Mouse (Mus musculus) liver, embryonic 16.5 days (tissue): ENCODE data around the gene Scn5a. TPM values are rescaled to one million over a fixed set of nuclear protein-coding genes. Genes with fewer than 3 reads are reported as not detected.

Experiments used
- ATAC-seq: fragments of 200-750 bp; cut with Nextera tagmentation; 2 replicates; pipeline ENCODE4 v1.8.0; 2017; ENCODE audit warnings: low read depth, mild to moderate bottlenecking, moderate number of reproducible peaks, moderate library complexity
- H3K27ac ChIP-seq: fragments of 300-500 bp; sonication (generic); 2 replicates; pipeline ENCODE4 v1.5.1; 2014; ENCODE audit warnings: mild to moderate bottlenecking, low read length
- H3K27me3 ChIP-seq: fragments of 300-500 bp; sonication (generic); 2 replicates; pipeline ENCODE4 v1.6.1; 2014; ENCODE audit warnings: low read depth, low read length, mixed read lengths; ENCODE audit not compliant: control insufficient read depth, insufficient read depth
- H3K36me3 ChIP-seq: fragments of 300-500 bp; sonication (generic); 2 replicates; pipeline ENCODE4 v1.6.1; 2014; ENCODE audit warnings: mild to moderate bottlenecking; ENCODE audit not compliant: control insufficient read depth, insufficient read depth
- H3K4me1 ChIP-seq: fragments of 300-500 bp; sonication (generic); 2 replicates; pipeline ENCODE4 v1.6.1; 2014; ENCODE audit warnings: low read depth, low read length, mixed read lengths; ENCODE audit not compliant: control insufficient read depth
- H3K4me2 ChIP-seq: fragments of 300-500 bp; sonication (generic); 2 replicates; pipeline ENCODE4 v1.6.1; 2014; ENCODE audit warnings: low read depth, low read length, mixed read lengths
- H3K4me3 ChIP-seq: fragments of 300-500 bp; sonication (generic); 2 replicates; pipeline ENCODE4 v1.5.1; 2014; ENCODE audit warnings: low read depth, mild to moderate bottlenecking, low read length
- H3K9ac ChIP-seq: fragments of 300-500 bp; sonication (generic); 2 replicates; pipeline ENCODE4 v1.6.1; 2014; ENCODE audit warnings: low read depth, low read length
- H3K9me3 ChIP-seq: fragments of 300-500 bp; sonication (generic); replicated peaks from 2 replicates; pipeline ENCODE4 v1.6.1; 2016; ENCODE audit warnings: low read length; ENCODE audit not compliant: control insufficient read depth
- WGBS: fragments of 180-500 bp; shearing (Covaris S2); extraction: QIAGEN DNeasy Blood & Tissue Kit; methylation state at CpG from one replicate; pipeline ENCODE4 v1.1.7; 2014; ENCODE audit not compliant: insufficient replicate concordance; 5-methylcytosine and 5-hydroxymethylcytosine counted together
- polyA plus RNA-seq: library from polyadenylated mRNA; unstranded; fragments of >200 nt; fragmentation: Nextera tagmentation; extraction: Ambion mirVana; gene quantifications from 2 replicates; pipeline ENCODE4 v1.2.1, GENCODE M21; 2015

Gene Scn5a
- polyA plus RNA-seq, 1 experiment from 2014 or later = 0.11 TPM

DNA sequence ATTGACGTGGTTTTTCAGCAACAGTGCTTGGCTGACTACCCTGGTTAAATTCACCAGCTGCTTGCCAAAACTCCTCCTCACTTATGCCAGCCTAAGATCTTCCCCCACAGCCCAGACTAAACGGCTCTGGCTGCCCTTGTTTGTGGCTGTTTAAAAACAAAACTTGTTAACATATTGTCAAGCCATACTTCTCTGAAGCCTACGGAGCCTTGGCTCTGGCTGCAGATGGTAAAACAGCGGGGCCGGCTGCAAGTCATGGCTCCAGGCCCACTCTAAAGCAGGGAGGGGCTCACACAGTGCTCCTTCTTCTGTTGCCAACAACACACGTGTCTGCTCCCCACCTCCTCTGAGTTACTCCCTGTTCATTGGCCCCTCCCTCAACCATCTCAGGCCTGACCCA, 67.9 kb downstream of the Scn5a start:
- WGBS = 53% methylated on average over 6 of the region's 6 CpGs
- H3K27me3 ChIP-seq = no peaks in the 10 kb centered on the region
- no peaks in the 10 kb centered on the region for H3K4me1 ChIP-seq
- H3K9ac ChIP-seq = no peak overlapping the region
- H3K9me3 ChIP-seq = no peaks in the 10 kb centered on the region; the same call in 1 of the 2 replicates
- H3K4me2 ChIP-seq = no peak overlapping the region
- H3K36me3 ChIP-seq = no peaks in the 10 kb centered on the region
- no peak overlapping the region for H3K4me3 ChIP-seq
- ATAC-seq = no peak
- H3K27ac ChIP-seq = no peak overlapping the region

DNA sequence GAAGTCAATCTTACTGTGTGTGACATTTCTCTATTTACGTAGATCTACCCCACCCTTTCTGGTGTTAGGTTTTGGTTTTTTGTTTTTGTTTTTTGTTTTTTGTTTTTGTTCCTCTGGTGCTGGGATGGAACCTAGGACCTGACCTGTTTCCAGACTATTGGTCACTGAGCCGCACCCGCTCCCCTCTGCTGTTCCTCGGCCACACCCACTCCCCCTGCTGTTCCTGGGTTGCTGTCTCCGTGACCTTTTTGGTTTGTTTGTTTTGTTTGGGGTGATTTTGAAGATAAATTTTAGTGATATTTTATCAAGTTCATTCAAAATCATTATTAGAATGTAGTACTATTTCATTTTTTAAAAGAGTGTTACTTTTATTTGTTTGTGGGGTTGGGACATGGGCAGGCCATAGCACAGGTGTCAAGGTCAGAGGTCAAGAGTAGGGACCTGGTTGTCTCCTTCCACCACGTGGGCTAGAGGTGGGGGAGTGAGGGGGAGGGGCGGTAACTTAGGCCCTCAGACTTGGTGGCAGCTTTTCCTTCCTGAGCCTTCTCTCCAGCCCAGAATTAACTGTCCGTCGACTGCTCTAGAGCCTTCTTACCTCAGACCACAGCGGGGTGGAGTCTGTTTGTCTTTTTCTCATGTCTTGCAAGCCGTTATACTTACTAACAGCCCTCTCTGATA, 73.7 kb downstream of the Scn5a start:
- Histone ChIP-seq H3K27me3 (no peaks in the 10 kb centered on the region), H3K4me1 (no peaks in the 10 kb centered on the region), H3K9me3 (no peaks in the 10 kb centered on the region; the same call in 1 of the 2 replicates), H3K4me3 (no peak overlapping the region), H3K4me2 (no peak overlapping the region), H3K9ac (no peak overlapping the region), H3K36me3 (no peaks in the 10 kb centered on the region), H3K27ac (no peak overlapping the region)
- ATAC-seq = no peak
- 43% methylated on average over 11 of the region's 11 CpGs for WGBS

DNA sequence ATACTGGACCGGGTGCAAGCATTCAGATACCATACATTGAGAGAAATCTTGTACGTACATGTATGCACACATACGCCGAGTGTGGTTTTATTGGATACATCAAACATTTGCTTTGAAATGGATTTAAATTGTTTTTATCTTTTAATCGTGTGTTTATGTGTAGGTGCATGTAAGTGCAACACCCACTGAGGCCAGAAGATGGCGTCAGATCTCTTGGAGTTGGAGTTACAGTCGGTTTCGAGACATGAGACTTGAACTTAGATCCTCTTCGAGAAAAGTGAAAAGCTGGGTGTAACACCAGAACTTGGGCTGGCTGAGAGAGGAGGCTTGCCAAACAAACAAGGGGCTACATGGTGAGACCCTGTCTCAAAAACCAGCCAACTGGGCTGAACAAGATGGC, 75.2 kb downstream of the Scn5a start:
- Histone ChIP-seq H3K27ac (no peak overlapping the region), H3K9me3 (no peaks in the 10 kb centered on the region; the same call in 1 of the 2 replicates), H3K4me2 (no peak overlapping the region), H3K9ac (no peak overlapping the region), H3K36me3 (no peaks in the 10 kb centered on the region), H3K4me1 (no peaks in the 10 kb centered on the region), H3K4me3 (no peak overlapping the region), H3K27me3 (no peaks in the 10 kb centered on the region)
- whole genome bisulfite sequencing = 72% methylated on average over 9 of the region's 9 CpGs
- ATAC-seq = no peak

DNA sequence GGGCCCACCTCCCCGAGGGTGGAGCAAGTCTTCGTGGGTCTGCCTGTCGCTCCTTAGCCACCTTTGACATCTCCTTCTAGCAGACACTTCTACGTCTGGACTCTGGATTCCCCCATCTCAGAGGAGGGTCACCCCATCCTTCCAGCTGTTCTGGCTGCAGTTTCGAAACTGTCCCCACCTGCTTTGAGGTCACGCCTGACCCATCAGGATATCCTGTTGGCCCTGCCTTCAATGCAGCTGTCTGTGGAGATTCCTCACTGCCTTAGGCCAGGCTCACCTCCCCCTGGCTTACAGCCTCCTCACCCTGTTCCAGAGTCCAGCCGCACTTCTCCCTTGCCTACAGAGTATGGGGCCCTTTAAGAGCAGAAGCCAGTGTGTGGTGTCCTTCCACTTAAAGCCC, 79.9 kb downstream of the Scn5a start:
- H3K9ac ChIP-seq = no peak overlapping the region
- no peaks in the 10 kb centered on the region for H3K36me3 ChIP-seq
- no peaks in the 10 kb centered on the region for H3K4me1 ChIP-seq
- no peaks in the 10 kb centered on the region for H3K27me3 ChIP-seq
- H3K9me3 ChIP-seq = no peaks in the 10 kb centered on the region
- WGBS = 32% methylated on average over 7 of the region's 7 CpGs
- no peak overlapping the region for H3K4me3 ChIP-seq
- no peak overlapping the region for H3K27ac ChIP-seq
- no peak for ATAC-seq
- no peak overlapping the region for H3K4me2 ChIP-seq

DNA sequence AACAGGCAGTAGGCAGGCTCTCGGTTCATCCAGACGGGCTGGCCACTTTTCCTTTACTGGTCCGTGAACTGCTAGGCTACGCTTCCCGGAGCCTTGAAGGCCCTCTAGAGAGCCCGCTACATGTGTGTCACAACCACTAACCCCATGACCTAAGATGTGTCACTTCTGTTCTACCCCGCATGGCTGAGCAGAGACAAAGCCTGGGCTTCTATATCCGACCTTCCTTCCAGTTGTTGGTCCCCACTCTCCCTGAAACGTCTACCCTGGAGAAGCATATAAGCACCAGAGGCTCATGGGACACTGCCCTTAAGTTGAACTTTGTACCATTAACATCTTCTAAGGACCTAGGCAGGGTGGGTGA, 80.6 kb downstream of the Scn5a start:
- H3K4me1 ChIP-seq = no peaks in the 10 kb centered on the region
- H3K27me3 ChIP-seq = no peaks in the 10 kb centered on the region
- no peak overlapping the region for H3K4me2 ChIP-seq
- no peak overlapping the region for H3K9ac ChIP-seq
- no peaks in the 10 kb centered on the region for H3K36me3 ChIP-seq
- H3K4me3 ChIP-seq = no peak overlapping the region
- H3K9me3 ChIP-seq = no peaks in the 10 kb centered on the region
- 71% methylated on average over 9 of the region's 9 CpGs for WGBS
- H3K27ac ChIP-seq = no peak overlapping the region
- no peak for ATAC-seq

DNA sequence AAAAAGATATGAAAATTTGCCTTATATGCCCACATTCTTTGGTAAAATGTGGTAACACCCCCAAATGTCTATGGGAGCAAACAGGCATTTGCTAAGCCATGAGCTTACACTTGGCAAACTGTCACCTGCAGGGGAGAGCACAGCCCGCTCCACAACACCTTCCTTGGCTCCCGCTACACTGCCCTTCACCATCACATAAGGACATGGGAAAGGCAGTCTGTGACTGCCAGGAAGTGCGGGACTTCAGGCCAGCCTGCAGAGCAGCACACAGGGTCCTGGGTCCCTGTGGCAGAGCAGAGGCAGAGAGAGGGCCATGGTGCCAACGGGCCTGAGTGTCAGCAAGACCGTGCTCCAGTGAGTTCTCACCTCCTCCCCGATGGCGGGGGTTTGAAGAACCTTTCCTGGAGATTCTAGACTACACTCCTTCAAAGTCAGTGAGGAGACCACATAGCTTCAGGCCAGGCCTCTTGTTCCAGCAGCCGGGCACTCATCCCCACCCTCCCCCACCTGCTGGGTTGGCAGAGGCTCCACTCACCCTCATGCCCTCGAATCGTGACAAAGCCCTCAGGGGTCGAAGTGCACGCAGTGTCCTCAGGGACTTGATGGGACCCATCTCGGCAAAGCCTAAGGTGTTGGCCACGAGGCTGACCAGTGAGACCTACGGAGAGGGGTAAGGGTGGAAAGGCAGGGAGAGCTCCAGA, 81.1 kb downstream of the Scn5a start:
- H3K4me3 ChIP-seq = no peak overlapping the region
- H3K4me1 ChIP-seq = no peaks in the 10 kb centered on the region
- ATAC-seq = no peak
- H3K36me3 ChIP-seq = no peaks in the 10 kb centered on the region
- no peak overlapping the region for H3K27ac ChIP-seq
- no peaks in the 10 kb centered on the region for H3K27me3 ChIP-seq
- no peak overlapping the region for H3K9ac ChIP-seq
- no peaks in the 10 kb centered on the region for H3K9me3 ChIP-seq
- no peak overlapping the region for H3K4me2 ChIP-seq
- 69% methylated on average over 15 of the region's 15 CpGs for WGBS

DNA sequence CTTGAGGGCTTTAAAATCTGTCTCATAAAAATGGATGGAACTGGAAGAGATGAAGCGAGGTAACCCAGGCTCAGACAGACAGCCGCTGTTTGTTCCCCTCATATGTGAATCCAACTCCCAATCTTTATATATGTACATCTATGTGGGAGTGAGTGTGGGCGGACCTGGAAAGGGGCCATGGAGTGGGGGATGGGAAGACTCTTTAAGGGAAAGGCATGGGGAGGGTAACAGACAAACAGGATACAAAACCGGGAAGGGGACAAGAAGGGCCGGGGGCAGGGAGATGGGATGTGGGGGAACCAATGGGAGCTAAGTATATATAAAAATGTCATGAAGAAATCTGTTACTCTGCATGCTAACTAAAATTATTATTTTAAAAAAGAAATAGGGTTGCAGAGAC, 81.9 kb downstream of the Scn5a start:
- H3K27me3 ChIP-seq = no peaks in the 10 kb centered on the region
- H3K4me1 ChIP-seq = no peaks in the 10 kb centered on the region
- 53% methylated on average over 5 of the region's 5 CpGs for WGBS
- no peak overlapping the region for H3K4me2 ChIP-seq
- no peak overlapping the region for H3K4me3 ChIP-seq
- H3K9me3 ChIP-seq = no peaks in the 10 kb centered on the region
- ATAC-seq = no peak
- H3K27ac ChIP-seq = no peak overlapping the region
- no peaks in the 10 kb centered on the region for H3K36me3 ChIP-seq
- H3K9ac ChIP-seq = no peak overlapping the region

DNA sequence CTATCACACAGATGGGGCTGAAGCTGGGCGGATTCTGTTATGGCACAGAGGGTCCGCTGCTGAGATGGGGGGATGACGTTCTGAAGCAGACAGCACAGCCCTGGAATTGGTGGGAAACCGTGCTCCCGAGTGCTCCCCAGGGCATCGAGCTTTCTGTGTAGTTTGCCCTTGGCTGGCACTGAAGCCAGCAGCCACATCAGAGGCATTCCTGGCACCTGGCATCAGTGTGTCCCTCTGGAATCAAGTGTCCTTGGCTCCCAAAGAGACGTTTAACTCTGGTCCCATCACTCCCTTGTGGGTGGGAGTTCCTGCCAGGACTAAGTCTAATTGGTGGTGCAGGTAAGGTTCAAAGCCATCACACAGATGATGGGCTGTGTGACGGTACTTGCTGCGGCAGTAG, 82.5 kb downstream of the Scn5a start:
- no peak overlapping the region for H3K4me3 ChIP-seq
- H3K27ac ChIP-seq = no peak overlapping the region
- no peak overlapping the region for H3K4me2 ChIP-seq
- H3K4me1 ChIP-seq = no peaks in the 10 kb centered on the region
- no peaks in the 10 kb centered on the region for H3K9me3 ChIP-seq
- no peaks in the 10 kb centered on the region for H3K27me3 ChIP-seq
- H3K9ac ChIP-seq = no peak overlapping the region
- no peaks in the 10 kb centered on the region for H3K36me3 ChIP-seq
- no peak for ATAC-seq
- WGBS = 61% methylated on average over 9 of the region's 9 CpGs

DNA sequence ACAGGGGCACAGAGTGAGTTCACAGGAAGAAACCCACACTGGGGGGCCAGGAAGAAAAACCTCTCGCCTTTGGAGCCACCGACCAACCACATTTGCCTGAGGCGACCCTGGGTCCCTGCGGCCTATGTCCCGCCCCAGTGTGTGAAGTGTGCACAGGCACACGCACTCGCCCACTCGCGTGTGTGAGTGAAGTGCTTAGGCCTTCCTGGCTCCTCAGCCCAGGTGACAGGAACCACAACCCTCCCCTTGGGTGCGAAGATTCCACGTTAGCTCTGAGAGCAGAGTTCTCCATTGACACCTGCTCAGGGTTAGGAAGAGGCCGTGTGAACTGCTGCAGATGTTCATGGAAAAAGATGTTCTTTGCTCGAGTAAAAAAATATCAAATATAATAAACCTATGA, 93.9 kb downstream of the Scn5a start:
- H3K9me3 ChIP-seq = no peaks in the 10 kb centered on the region
- H3K4me3 ChIP-seq = no peak overlapping the region
- no peak for ATAC-seq
- no peaks in the 10 kb centered on the region for H3K4me1 ChIP-seq
- H3K9ac ChIP-seq = no peak overlapping the region
- WGBS = 75% methylated on average over 13 of the region's 13 CpGs
- H3K27ac ChIP-seq = no peak overlapping the region
- no peaks in the 10 kb centered on the region for H3K27me3 ChIP-seq
- no peak overlapping the region for H3K4me2 ChIP-seq
- H3K36me3 ChIP-seq = no peaks in the 10 kb centered on the region
